Mouse (Mus musculus) testis, adult 2 months (tissue): ENCODE measurements around the gene Kif3a. TPM values are rescaled to one million over a fixed set of nuclear protein-coding genes. Genes with fewer than 3 reads are reported as not detected.

Experiments
- H3K27ac ChIP-seq: fragments of 200-500 bp; 2 replicates; pipeline ENCODE4 v1.5.1; 2012; ENCODE audit warnings: low read depth, low read length; ENCODE audit not compliant: control insufficient read depth, insufficient read depth
- H3K27me3 ChIP-seq: fragments of 200-500 bp; 2 replicates; pipeline ENCODE4 v1.6.1; 2012; ENCODE audit warnings: mild to moderate bottlenecking, low read length, moderate library complexity; ENCODE audit not compliant: control insufficient read depth, insufficient read depth
- H3K36me3 ChIP-seq: fragments of 200-500 bp; 2 replicates; pipeline ENCODE4 v1.6.1; 2012; ENCODE audit warnings: mild to moderate bottlenecking, low read length; ENCODE audit not compliant: control insufficient read depth, insufficient read depth
- H3K4me1 ChIP-seq: fragments of 200-500 bp; 2 replicates; pipeline ENCODE4 v1.6.1; 2012; ENCODE audit warnings: low read length; ENCODE audit not compliant: control insufficient read depth, insufficient read depth
- H3K4me3 ChIP-seq: fragments of 200-500 bp; 2 replicates; pipeline ENCODE4 v1.5.1; 2012; ENCODE audit warnings: low read depth, mild to moderate bottlenecking, low read length, moderate library complexity, mixed read lengths; ENCODE audit not compliant: control insufficient read depth
- CTCF ChIP-seq: fragments of 200-500 bp; IDR thresholded peaks from 2 replicates; pipeline ENCODE4 v1.5.1; 2012; ENCODE audit warnings: low read depth, mild to moderate bottlenecking, inconsistent platforms, low read length, moderate library complexity; ENCODE audit not compliant: control insufficient read depth, insufficient read depth, insufficient replicate concordance
- POLR2A ChIP-seq: fragments of 200-500 bp; IDR thresholded peaks from 2 replicates; pipeline ENCODE4 v1.6.1; 2012; ENCODE audit warnings: low read depth, mild to moderate bottlenecking, inconsistent platforms, low read length, moderate library complexity; ENCODE audit not compliant: control insufficient read depth
- polyA plus RNA-seq: library from polyadenylated mRNA; depleted of rRNA; stranded (reverse); fragments of >200 nt; gene quantifications from 2 replicates; pipeline ENCODE4 v1.2.3, GENCODE M21; 2012; rRNA removed

Kif3a gene
- polyA plus RNA-seq, 1 experiment = 31.0 TPM

DNA sequence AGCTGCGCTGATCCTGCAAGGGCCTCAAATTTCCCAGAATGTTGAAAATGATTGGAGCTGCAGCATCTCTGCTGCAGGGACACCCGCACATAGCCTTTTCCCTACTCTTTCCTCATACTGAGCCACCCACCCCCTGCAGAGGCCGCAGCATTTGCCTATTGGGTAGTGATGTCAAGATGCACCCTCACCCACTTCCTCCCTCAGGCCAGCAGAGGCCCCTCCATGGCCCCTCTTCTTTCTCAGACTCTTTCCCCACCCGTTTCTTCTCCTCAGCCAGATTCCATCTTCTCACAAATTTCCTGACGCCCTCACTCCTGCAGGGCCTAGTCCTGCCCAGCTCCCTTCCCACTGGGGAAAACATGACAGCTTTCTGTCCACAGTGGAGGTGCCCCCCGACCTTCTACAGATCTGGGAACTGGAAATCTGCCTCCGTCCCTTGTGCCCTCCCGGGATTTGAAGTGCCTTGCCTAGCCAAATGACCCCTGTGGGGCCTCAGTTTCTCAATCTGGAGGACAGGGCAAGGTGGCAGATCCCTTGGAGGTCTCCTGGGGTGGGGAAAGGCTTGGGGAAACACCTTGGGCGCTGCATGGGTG is 68.5 kb downstream of the Kif3a start:
- no peaks in the 10 kb centered on the region for H3K36me3 ChIP-seq
- no peak for TF ChIP-seq POLR2A
- TF ChIP-seq CTCF = no peak
- no peak overlapping the region for H3K27ac ChIP-seq
- no peak overlapping the region for H3K4me3 ChIP-seq
- H3K27me3 ChIP-seq = no peaks in the 10 kb centered on the region
- H3K4me1 ChIP-seq = peaks cover 8% of the 10 kb centered on the region

DNA sequence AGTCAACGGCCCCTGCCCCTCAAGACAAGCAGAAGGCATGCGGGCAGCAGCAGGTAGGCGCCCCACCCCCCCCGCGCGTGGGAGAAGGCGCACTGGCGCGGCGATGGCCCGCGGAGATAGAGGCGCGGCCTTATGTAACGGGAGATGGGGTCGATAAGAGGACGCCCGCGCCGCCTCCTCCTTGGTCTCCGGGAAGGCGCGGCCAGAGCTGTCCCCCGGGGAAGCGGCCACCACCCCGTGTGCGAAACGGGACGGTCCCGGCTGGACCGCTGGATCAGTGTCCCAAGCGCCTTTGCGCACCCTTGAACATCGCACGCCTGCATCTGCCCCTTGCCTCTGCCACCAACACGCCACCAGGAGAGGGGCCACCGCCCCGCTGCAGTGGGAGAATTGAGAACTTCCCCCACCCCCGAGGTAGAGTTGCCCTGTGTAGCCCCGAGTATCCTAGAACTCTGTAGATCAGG is 69.0 kb downstream of the Kif3a start:
- Histone ChIP-seq H3K36me3 (no peaks in the 10 kb centered on the region), H3K4me1 (peaks cover 8% of the 10 kb centered on the region), H3K27ac (no peak overlapping the region), H3K27me3 (no peaks in the 10 kb centered on the region), H3K4me3 (no peak overlapping the region)
- TF ChIP-seq CTCF = no peak
- no peak for TF ChIP-seq POLR2A

DNA sequence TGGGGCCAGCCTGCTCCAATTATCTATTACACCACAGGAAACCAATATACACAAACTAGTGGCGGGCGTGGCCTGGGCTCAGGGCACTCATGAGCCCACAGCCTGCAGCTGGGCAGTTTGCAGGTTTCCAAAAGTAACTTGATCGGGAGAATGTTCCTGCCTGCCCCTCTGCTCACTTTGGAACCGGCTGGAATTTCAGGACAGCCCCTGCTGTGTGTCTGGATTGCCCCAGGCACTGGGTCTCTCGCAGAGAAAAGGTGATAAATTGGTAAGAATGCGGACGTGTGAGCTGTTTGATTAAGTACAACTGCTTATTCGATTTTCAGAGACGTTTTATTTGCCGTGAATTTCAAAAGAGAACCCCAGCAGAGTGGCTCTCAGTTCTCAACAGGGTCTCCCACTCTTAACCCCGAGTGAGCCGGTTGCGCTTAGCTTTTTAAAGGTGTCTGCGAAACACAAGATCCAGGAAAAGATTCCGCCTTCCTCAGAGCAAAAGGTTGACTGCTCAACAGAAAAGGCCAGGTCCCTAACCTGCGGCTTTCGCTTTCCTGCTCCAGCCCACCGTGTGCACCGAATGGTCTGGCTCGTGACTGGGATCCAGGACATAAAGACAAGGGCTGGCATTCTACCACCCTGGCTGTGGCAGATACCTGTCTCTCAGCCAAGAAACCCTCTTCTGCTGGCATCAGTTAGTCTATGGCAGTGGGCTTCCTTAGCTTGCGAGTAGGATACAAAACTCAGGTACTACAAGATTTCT is 70.0 kb downstream of the Kif3a start:
- no peak overlapping the region for H3K27ac ChIP-seq
- no peaks in the 10 kb centered on the region for H3K36me3 ChIP-seq
- peaks cover 8% of the 10 kb centered on the region for H3K4me1 ChIP-seq
- TF ChIP-seq POLR2A (no peak), CTCF (no peak)
- no peaks in the 10 kb centered on the region for H3K27me3 ChIP-seq
- no peak overlapping the region for H3K4me3 ChIP-seq

DNA sequence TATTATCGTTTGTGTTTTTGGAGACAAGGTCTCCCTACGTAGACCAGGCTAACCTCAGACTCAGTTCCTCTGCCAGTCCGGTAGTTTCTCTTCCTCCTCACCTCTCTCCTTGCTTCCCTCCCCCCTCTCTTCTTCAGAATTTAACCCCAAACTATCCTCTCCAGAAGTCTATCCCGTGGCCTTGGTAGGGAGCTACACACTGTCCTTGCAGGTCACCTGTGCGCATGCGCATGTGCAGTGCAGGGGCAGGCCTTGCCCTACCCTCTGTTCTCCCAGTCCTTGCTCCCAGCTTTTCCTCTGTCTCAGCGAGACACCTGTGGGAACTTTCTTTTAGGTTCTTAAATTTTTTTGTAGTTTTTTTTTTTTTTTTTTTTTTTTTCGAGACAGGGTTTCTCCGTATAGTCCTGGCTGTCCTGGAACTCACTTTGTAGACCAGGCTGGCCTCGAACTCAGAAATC is 70.7 kb downstream of the Kif3a start:
- Histone ChIP-seq H3K36me3 (no peaks in the 10 kb centered on the region), H3K27ac (no peak overlapping the region), H3K4me1 (peaks cover 8% of the 10 kb centered on the region), H3K4me3 (peak overlapping the region; percentile 12; the same call in 1 of the 2 replicates), H3K27me3 (no peaks in the 10 kb centered on the region)
- TF ChIP-seq POLR2A (no peak), CTCF (no peak)

DNA sequence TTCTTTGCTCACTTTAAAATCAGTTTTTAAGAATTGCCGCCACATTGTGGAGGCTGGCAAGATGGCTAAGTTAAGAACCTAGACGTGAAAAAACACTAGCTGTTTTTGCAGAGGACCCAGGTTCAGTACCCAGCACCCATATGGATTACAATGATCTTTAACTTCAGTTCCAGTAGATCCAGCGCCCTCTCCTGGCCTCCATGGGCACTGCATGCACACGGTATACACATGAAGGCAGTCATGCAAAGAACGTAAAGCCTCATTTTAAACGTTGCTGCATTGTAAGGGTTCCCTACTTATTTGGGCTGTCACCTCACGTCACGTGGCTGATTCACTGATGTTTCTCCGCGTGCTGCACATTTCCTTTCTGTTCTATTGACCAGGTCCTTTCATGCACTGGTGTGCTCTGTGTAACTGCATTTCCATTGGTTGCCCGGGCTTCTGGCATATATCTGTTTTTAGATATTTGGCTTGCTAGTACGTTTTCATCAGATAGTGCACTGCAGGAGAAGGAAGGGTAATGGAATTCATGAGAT is 75.6 kb downstream of the Kif3a start:
- Histone ChIP-seq H3K27ac (no peak overlapping the region), H3K4me1 (no peaks in the 10 kb centered on the region), H3K4me3 (no peak overlapping the region), H3K27me3 (no peaks in the 10 kb centered on the region), H3K36me3 (no peaks in the 10 kb centered on the region)
- TF ChIP-seq CTCF (peak; percentile 81; the same call in 1 of the 2 replicates), POLR2A (no peak)

DNA sequence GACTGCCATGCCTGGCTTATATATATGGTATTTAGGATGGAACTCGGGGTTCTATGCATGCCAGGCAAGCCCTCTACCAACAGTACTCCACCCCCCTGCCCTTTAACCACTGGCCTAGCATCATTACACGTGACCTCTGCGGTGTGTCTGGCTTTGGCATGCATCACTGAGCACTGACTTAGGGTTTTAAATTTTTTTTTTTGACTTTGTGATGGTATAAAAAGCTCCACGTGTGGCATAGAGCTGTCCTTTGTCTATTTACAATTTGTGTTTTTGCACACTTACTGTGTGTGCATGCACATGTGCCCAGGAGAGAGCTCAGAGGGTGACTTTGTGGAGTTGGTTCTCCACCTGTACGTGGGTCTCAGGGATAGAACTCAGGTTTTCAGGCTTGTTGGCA is 76.8 kb downstream of the Kif3a start:
- no peak overlapping the region for H3K27ac ChIP-seq
- no peak for TF ChIP-seq CTCF
- TF ChIP-seq POLR2A = no peak
- no peak overlapping the region for H3K4me3 ChIP-seq
- no peaks in the 10 kb centered on the region for H3K4me1 ChIP-seq
- H3K27me3 ChIP-seq = no peaks in the 10 kb centered on the region
- H3K36me3 ChIP-seq = no peaks in the 10 kb centered on the region

DNA sequence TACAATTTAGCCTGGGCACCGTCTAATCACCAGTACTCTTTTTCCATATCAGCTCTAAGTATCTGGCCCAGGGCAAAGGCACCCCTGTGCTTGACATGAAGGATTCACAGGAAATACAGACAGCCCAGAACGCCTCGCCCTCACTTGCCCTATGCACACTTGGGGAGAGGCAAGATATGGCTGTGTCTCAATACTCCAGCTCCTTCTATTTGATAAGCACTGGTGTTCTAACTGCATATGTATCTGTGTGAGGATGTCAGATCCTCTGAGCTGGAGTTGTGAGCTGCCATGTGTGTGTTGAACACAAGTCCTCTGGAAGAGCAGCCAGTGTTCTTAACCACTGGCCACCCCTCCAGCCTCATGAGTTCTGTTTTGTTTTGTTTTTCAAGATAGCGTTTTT is 84.3 kb downstream of the Kif3a start:
- TF ChIP-seq CTCF (no peak), POLR2A (no peak)
- Histone ChIP-seq H3K4me3 (no peak overlapping the region), H3K27me3 (no peaks in the 10 kb centered on the region), H3K4me1 (no peaks in the 10 kb centered on the region), H3K36me3 (no peaks in the 10 kb centered on the region; the same call in 1 of the 2 replicates), H3K27ac (no peak overlapping the region)

Other genes with a start within 250 kb of the Kif3a start
- 3.5 and 4.8 TPM in 2 replicates for gene Zcchc10, start 242.7 kb upstream of the Kif3a start, polyA plus RNA-seq
- 21.1 and 22.9 TPM in 2 replicates for gene Aff4, start 216.5 kb upstream of the Kif3a start, polyA plus RNA-seq
- not detected in 2 replicates for gene Leap2, start 144.2 kb upstream of the Kif3a start, polyA plus RNA-seq
- gene Uqcrq, start 136.5 kb upstream of the Kif3a start, polyA plus RNA-seq = 955 and 969 TPM in 2 replicates
- 8.4 and 10.1 TPM in 2 replicates for gene Gdf9, start 136.4 kb upstream of the Kif3a start, polyA plus RNA-seq
- gene Gm10447, start 110.3 kb upstream of the Kif3a start, polyA plus RNA-seq = 0.05 and 0.11 TPM in 2 replicates
- gene Shroom1, start 110.2 kb upstream of the Kif3a start, polyA plus RNA-seq = 0.41 and 1.1 TPM in 2 replicates
- 11.1 and 13.4 TPM in 2 replicates for gene Gm9837, start 96.9 kb upstream of the Kif3a start, polyA plus RNA-seq
- gene Gm9945, start 87.2 kb upstream of the Kif3a start, polyA plus RNA-seq = not detected in 2 replicates
- gene Sowaha, start 87.1 kb upstream of the Kif3a start, polyA plus RNA-seq = 0.10 and 0.13 TPM in 2 replicates
- gene Sept8, start 48.1 kb upstream of the Kif3a start, polyA plus RNA-seq = 3.0 and 3.2 TPM in 2 replicates
- not detected in 2 replicates for gene Il4, start 51.3 kb downstream of the Kif3a start, polyA plus RNA-seq
- 0.96 and 1.1 TPM in 2 replicates for gene Il13, start 67.3 kb downstream of the Kif3a start, polyA plus RNA-seq
- gene Rad50, start 139.9 kb downstream of the Kif3a start, polyA plus RNA-seq = 3.0 and 3.2 TPM in 2 replicates
- 0.23 and 0.27 TPM in 2 replicates for gene Il5, start 153.4 kb downstream of the Kif3a start, polyA plus RNA-seq
- gene Irf1, start 202.6 kb downstream of the Kif3a start, polyA plus RNA-seq = 3.4 TPM in 2 replicates
- not detected in 2 replicates for gene Gm17334, start 205.8 kb downstream of the Kif3a start, polyA plus RNA-seq